Mouse (Mus musculus): ENCODE measurements around the gene Trio. TPM values are rescaled to one million over a fixed set of nuclear protein-coding genes. Genes with fewer than 3 reads are reported as not detected.
A peak's percentile ranks its signal among the peaks of the same experiment; 100 is the strongest.

The Trio gene
- polyA plus RNA-seq, 1 experiment from 2014 or later: 42.1 TPM

DNA sequence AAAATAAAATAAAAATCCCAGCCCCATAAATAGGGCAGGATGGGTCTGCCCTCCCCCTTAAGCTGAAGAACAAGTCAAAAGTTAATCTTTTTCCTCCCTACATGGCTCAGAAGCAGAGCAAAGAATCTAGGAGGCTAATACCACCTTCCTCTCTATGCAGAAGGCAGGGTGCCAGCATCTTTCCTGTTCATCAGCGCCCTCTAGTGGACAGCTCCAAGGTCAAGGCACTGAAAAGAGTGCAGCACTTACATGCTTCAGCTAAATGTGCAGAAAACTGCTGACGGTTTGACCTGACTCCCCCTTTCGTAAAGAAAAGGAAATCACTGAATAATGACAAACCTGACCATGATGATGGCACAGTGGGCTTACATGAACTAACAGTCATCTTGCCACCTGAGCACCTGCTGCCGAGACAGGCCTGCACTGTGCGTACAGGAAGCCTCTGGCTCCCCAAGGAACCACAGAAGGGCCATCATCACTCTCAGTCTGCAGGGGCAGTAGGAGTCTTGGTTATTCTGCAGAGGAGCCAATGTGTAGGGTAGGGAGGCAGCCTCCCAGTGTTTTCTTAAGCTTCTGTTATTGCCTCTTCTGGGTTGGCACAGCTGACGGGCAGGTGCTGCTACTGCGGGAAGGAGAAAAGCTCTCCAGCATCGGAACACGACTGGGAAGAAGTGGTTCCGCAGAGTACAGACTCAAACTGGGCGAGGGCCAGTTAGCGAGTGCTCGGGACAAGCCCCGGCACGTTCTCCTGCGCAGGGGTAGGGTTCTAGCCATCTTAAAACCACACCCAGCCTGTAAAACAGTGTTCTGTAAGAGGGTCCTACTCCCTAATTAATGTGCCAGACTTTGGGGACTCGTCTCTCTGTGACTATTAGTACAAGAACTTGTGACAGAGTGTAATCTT lies 141.0 kb downstream of the Trio start:
- WGBS: 74% methylated on average over 17 of the region's 17 CpGs

DNA sequence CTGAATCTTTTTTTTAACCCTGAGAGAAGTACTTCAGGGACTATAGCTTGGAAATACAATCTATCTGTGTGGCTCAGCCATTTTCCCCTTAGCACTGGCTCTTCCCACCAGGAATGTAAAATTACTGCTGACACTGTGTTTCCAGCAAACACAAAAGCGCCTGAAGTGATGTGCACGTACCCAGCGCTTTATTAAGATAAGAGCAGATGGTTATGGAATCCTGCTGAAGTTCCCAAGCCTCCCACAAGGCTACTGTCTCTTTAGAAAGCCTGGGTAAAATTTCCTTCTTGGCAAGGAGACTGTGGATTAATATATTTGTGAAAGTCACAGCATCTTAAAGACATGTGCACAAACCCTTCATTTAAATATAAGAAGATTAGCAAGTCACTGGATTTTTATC lies 141.8 kb downstream of the Trio start:
- Histone ChIP-seq H3K9ac (ENCODE audit: low read depth, low read length) (no peak overlapping the region), H3K36me3 (ENCODE audit: control insufficient read depth, insufficient read depth, low read length) (peaks cover 55% of the 10 kb centered on the region), H3K4me3 (ENCODE audit: low read length) (no peak overlapping the region), H3K4me1 (ENCODE audit: control insufficient read depth, insufficient read depth, low read length) (no peaks in the 10 kb centered on the region), H3K27me3 (ENCODE audit: control insufficient read depth, insufficient read depth, low read length) (no peaks in the 10 kb centered on the region), H3K27ac (ENCODE audit: low read depth, low read length) (no peak overlapping the region), H3K4me2 (replicated peaks; ENCODE audit: low read depth, low read length) (no peak overlapping the region), H3K9me3 (ENCODE audit: control insufficient read depth, low read length) (no peaks in the 10 kb centered on the region)
- 88% methylated on average over 3 of the region's 3 CpGs for WGBS
- ATAC-seq (ENCODE audit: low FRiP score, low TSS enrichment): no peak

More for the DNA sequence above, 141.0 kb downstream of the Trio start:
- H3K36me3 ChIP-seq (ENCODE audit: control insufficient read depth, insufficient read depth, low read length): peaks cover 58% of the 10 kb centered on the region
- H3K4me3 ChIP-seq (ENCODE audit: low read length): no peak overlapping the region
- no peaks in the 10 kb centered on the region for H3K27me3 ChIP-seq (ENCODE audit: control insufficient read depth, insufficient read depth, low read length)
- no peaks in the 10 kb centered on the region for H3K4me1 ChIP-seq (ENCODE audit: control insufficient read depth, insufficient read depth, low read length)
- no peak overlapping the region for H3K4me2 ChIP-seq (replicated peaks; ENCODE audit: low read depth, low read length)
- no peak overlapping the region for H3K9ac ChIP-seq (ENCODE audit: low read depth, low read length)
- H3K9me3 ChIP-seq (ENCODE audit: control insufficient read depth, low read length): no peaks in the 10 kb centered on the region
- no peak overlapping the region for H3K27ac ChIP-seq (ENCODE audit: low read depth, low read length)
- ATAC-seq (ENCODE audit: low FRiP score, low TSS enrichment): peak; percentile 67; the same call in 1 of the 2 replicates

DNA sequence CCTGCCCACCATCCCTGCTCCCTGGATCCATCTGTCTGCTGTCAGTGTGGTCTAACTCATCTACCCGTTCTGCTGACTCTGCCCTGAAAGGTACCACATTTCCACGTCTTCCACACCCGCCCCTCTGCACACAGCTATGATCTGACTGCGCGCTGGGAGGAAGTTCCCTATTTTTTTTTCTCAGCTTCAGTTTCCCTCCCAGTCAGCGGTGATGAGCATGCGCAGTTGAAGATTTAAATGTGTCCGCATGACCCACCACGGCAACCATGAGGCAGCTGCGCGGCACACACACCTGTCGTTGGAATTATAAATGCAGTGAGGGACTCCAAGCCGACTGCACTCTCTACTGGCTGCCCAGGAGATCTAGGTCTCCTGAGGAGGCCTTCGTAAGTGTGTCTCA lies 142.8 kb downstream of the Trio start:
- H3K4me1 ChIP-seq (ENCODE audit: control insufficient read depth, insufficient read depth, low read length): no peaks in the 10 kb centered on the region
- peaks cover 50% of the 10 kb centered on the region for H3K36me3 ChIP-seq (ENCODE audit: control insufficient read depth, insufficient read depth, low read length)
- WGBS: 92% methylated on average over 14 of the region's 14 CpGs
- no peak overlapping the region for H3K27ac ChIP-seq (ENCODE audit: low read depth, low read length)
- no peak overlapping the region for H3K9ac ChIP-seq (ENCODE audit: low read depth, low read length)
- no peak for ATAC-seq (ENCODE audit: low FRiP score, low TSS enrichment)
- H3K4me2 ChIP-seq (replicated peaks; ENCODE audit: low read depth, low read length): no peak overlapping the region
- no peak overlapping the region for H3K4me3 ChIP-seq (ENCODE audit: low read length)
- H3K9me3 ChIP-seq (ENCODE audit: control insufficient read depth, low read length): no peaks in the 10 kb centered on the region
- no peaks in the 10 kb centered on the region for H3K27me3 ChIP-seq (ENCODE audit: control insufficient read depth, insufficient read depth, low read length)

DNA sequence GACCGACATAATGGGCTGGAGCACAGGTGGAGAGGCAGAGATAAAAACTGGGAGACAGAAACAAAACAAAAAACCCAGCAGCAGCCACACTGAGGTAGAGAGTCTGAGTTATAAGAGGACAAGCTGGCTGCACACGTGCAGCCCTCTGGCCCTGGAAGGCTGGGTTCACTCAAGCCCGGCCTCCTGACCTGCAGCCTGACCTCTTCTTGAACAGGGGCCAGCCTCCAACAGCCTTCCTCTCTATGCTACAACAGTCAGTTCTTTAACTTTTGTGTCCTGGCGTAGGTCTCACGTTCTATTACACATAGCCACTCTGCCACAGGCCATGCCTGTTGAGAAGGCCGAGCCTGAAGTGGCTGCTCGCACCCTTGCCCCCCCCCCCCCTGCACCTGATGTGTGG lies 147.8 kb downstream of the Trio start:
- ATAC-seq (ENCODE audit: low FRiP score, low TSS enrichment): 0 out of 2 replicates have a peak, but pooled peaks have one; percentile 39
- Histone ChIP-seq H3K9ac (ENCODE audit: low read depth, low read length) (no peak overlapping the region), H3K9me3 (ENCODE audit: control insufficient read depth, low read length) (no peaks in the 10 kb centered on the region), H3K27me3 (ENCODE audit: control insufficient read depth, insufficient read depth, low read length) (no peaks in the 10 kb centered on the region), H3K36me3 (ENCODE audit: control insufficient read depth, insufficient read depth, low read length) (peaks cover 47% of the 10 kb centered on the region), H3K27ac (ENCODE audit: low read depth, low read length) (no peak overlapping the region), H3K4me3 (ENCODE audit: low read length) (no peak overlapping the region), H3K4me2 (replicated peaks; ENCODE audit: low read depth, low read length) (no peak overlapping the region), H3K4me1 (ENCODE audit: control insufficient read depth, insufficient read depth, low read length) (no peaks in the 10 kb centered on the region)
- 52% methylated on average over 7 of the region's 7 CpGs for WGBS

DNA sequence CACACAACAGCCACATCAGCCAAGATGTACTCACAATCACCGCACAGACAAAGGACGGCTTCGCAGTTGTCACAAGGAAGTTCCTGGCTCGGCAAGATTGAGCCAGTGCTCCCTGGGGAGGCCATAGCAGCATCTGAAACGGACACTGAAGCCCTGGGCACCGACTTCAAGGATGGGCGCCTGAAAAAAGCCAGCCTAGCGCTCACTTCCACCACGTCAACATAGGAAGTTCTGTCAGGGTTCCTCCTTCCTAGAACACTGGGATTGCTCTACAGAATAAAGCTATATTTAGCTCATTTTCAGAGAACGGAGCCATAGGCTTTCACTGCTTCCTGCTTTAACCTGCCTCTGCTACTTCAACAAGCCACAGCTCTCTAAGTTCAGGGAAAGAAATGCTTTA lies 149.3 kb downstream of the Trio start:
- Histone ChIP-seq H3K4me1 (ENCODE audit: control insufficient read depth, insufficient read depth, low read length) (no peaks in the 10 kb centered on the region), H3K4me3 (ENCODE audit: low read length) (no peak overlapping the region), H3K9me3 (ENCODE audit: control insufficient read depth, low read length) (no peaks in the 10 kb centered on the region), H3K27ac (ENCODE audit: low read depth, low read length) (no peak overlapping the region), H3K4me2 (replicated peaks; ENCODE audit: low read depth, low read length) (no peak overlapping the region), H3K36me3 (ENCODE audit: control insufficient read depth, insufficient read depth, low read length) (peaks cover 50% of the 10 kb centered on the region), H3K27me3 (ENCODE audit: control insufficient read depth, insufficient read depth, low read length) (no peaks in the 10 kb centered on the region), H3K9ac (ENCODE audit: low read depth, low read length) (no peak overlapping the region)
- 79% methylated on average over 10 of the region's 10 CpGs for WGBS
- ATAC-seq (ENCODE audit: low FRiP score, low TSS enrichment): no peak

DNA sequence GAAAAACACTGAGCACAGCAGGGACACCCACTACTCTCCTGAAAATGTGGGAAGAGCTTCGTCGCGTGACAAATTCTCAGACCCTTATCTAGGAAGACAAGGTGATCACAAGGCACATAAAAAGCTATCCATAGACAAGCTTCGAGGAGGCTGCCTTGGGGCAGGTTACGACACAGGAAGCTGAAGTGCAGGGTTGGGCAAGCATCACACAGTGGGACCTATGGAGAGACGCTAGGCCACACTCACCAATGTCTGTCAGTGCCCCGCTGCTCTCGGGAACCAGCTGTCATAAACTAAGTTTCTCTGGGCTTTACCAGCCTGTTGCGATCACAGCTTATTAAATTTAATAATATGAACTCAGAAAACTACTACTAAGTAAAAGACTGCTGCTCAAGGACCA lies 149.9 kb downstream of the Trio start:
- Histone ChIP-seq H3K4me1 (ENCODE audit: control insufficient read depth, insufficient read depth, low read length) (no peaks in the 10 kb centered on the region), H3K9me3 (ENCODE audit: control insufficient read depth, low read length) (no peaks in the 10 kb centered on the region), H3K9ac (ENCODE audit: low read depth, low read length) (no peak overlapping the region), H3K4me3 (ENCODE audit: low read length) (no peak overlapping the region), H3K27me3 (ENCODE audit: control insufficient read depth, insufficient read depth, low read length) (no peaks in the 10 kb centered on the region), H3K36me3 (ENCODE audit: control insufficient read depth, insufficient read depth, low read length) (peaks cover 46% of the 10 kb centered on the region), H3K27ac (ENCODE audit: low read depth, low read length) (no peak overlapping the region), H3K4me2 (replicated peaks; ENCODE audit: low read depth, low read length) (no peak overlapping the region)
- ATAC-seq (ENCODE audit: low FRiP score, low TSS enrichment): no peak
- 89% methylated on average over 9 of the region's 9 CpGs for WGBS

DNA sequence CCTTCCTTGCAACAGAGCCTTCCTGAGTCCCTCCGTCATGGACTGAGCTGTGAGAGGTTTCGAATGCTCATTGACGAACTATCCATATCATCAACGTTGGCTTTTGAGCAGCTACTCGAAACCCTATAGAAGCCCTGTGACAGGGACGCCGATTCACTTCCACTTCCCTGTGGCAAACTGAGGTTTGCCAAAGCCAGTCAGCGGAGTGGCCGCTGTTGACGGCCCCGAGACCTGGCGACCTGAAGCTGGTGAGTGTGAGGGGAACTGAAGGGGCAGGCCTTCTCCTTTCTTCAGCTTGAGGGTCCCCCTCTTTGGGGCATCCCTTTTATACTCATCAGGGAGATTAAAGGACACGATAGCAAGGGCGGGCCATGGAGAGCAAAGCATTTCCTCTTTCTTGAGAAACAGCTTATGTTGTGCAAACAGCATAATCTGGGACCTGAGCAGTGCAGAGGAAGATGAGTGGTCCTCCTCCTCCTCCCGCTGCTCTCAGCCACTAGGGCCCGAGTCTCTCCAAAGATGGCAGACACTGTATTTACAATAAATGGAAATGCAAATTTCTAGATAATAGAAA lies 151.8 kb downstream of the Trio start:
- WGBS: 89% methylated on average over 16 of the region's 16 CpGs
- Histone ChIP-seq H3K27ac (ENCODE audit: low read depth, low read length) (no peak overlapping the region), H3K27me3 (ENCODE audit: control insufficient read depth, insufficient read depth, low read length) (no peaks in the 10 kb centered on the region), H3K4me3 (ENCODE audit: low read length) (no peak overlapping the region), H3K9ac (ENCODE audit: low read depth, low read length) (no peak overlapping the region), H3K4me2 (replicated peaks; ENCODE audit: low read depth, low read length) (no peak overlapping the region), H3K4me1 (ENCODE audit: control insufficient read depth, insufficient read depth, low read length) (no peaks in the 10 kb centered on the region), H3K36me3 (ENCODE audit: control insufficient read depth, insufficient read depth, low read length) (peaks cover 42% of the 10 kb centered on the region), H3K9me3 (ENCODE audit: control insufficient read depth, low read length) (no peaks in the 10 kb centered on the region)
- no peak for ATAC-seq (ENCODE audit: low FRiP score, low TSS enrichment)

DNA sequence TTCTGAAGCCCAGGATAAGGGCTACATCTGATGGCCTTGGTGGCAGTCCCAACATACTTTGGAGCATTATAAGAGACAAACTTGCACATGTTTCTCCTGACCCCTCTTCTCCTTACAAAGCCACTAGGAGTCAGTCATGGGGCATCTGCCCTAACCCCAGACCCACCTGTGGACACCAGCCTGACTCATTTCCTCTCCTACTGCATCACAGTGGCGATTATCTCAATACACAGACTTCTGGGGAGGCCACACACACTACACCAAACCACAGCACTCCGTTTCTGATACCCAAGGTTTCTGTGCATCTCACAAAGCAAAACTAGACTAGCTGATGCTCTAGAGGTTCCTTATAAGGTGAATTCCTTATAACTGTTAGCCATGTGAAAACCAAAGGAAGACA lies 153.4 kb downstream of the Trio start:
- ATAC-seq (ENCODE audit: low FRiP score, low TSS enrichment): no peak
- H3K4me2 ChIP-seq (replicated peaks; ENCODE audit: low read depth, low read length): no peak overlapping the region
- no peaks in the 10 kb centered on the region for H3K27me3 ChIP-seq (ENCODE audit: control insufficient read depth, insufficient read depth, low read length)
- no peak overlapping the region for H3K27ac ChIP-seq (ENCODE audit: low read depth, low read length)
- no peaks in the 10 kb centered on the region for H3K9me3 ChIP-seq (ENCODE audit: control insufficient read depth, low read length)
- no peak overlapping the region for H3K4me3 ChIP-seq (ENCODE audit: low read length)
- H3K4me1 ChIP-seq (ENCODE audit: control insufficient read depth, insufficient read depth, low read length): no peaks in the 10 kb centered on the region
- no peak overlapping the region for H3K9ac ChIP-seq (ENCODE audit: low read depth, low read length)
- WGBS: 82% methylated on average over 2 of the region's 2 CpGs
- peaks cover 35% of the 10 kb centered on the region for H3K36me3 ChIP-seq (ENCODE audit: control insufficient read depth, insufficient read depth, low read length)

DNA sequence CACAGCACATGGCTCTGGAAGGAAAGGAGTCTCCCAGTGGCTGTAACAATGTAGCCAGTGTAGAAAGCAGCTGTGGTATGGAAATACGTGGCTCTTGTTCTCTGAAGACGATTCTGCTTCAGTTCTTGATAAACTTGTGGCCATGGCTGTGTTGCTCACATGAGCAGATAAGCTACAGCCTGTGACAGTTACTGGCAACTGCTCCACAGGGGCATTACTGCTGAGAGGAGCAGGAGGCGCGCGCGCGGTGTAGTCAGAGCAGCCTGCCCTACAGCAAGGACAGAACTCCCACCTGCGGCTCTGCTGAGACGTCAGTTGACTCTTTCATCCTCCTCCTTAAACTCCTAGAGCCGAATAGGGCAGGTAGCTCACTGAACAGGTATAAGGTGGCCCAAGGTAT lies 153.9 kb downstream of the Trio start:
- Histone ChIP-seq H3K9me3 (ENCODE audit: control insufficient read depth, low read length) (no peaks in the 10 kb centered on the region), H3K4me2 (replicated peaks; ENCODE audit: low read depth, low read length) (no peak overlapping the region), H3K27me3 (ENCODE audit: control insufficient read depth, insufficient read depth, low read length) (no peaks in the 10 kb centered on the region), H3K27ac (ENCODE audit: low read depth, low read length) (no peak overlapping the region), H3K4me1 (ENCODE audit: control insufficient read depth, insufficient read depth, low read length) (no peaks in the 10 kb centered on the region), H3K4me3 (ENCODE audit: low read length) (no peak overlapping the region), H3K36me3 (ENCODE audit: control insufficient read depth, insufficient read depth, low read length) (peaks cover 33% of the 10 kb centered on the region), H3K9ac (ENCODE audit: low read depth, low read length) (no peak overlapping the region)
- 92% methylated on average over 10 of the region's 10 CpGs for WGBS
- ATAC-seq (ENCODE audit: low FRiP score, low TSS enrichment): no peak

All from kidney, embryonic 14.5 days (tissue).